Mouse (Mus musculus): ENCODE measurements at regions not wholly inside any gene's neighbourhood (a gene's known extent, or its start where the extent isn't known, plus 50 kb on each side); places are given as distances from the start of the nearest gene placed in this dataset.

GRCm38 (mm10) chr2:101165942-101166341 is 458.6 kb upstream of the Rag2 start:
- CTCF ChIA-PET, result interaction anchor here in 1 of 4 experiments (0.6 kb wide), 2 partner anchors 217 to 792 kb away, joined by 3 read pairs; no protein-coding TSS in a partner anchor

GRCm38 (mm10) chr2:101172806-101173205 is 451.7 kb upstream of the Rag2 start:
- POLR2A ChIA-PET, result no interaction called here

More at GRCm38 (mm10) chr2:101165942-101166341, 458.6 kb upstream of the Rag2 start:
- POLR2A ChIA-PET, result no interaction called here

GRCm38 (mm10) chr2:101175124-101175523 is 449.4 kb upstream of the Rag2 start:
- POLR2A ChIA-PET, result no interaction called here
- CTCF ChIA-PET, result no interaction called here

More at GRCm38 (mm10) chr2:101172806-101173205, 451.7 kb upstream of the Rag2 start:
- CTCF ChIA-PET, result no interaction called here

GRCm38 (mm10) chr2:101206637-101207036 is 417.9 kb upstream of the Rag2 start:
- ChIA-PET CTCF (no interaction called here), POLR2A (no interaction called here)

- ChIA-PET CTCF (no interaction called here), POLR2A (no interaction called here)
Measured at GRCm38 (mm10) chr2:101209136-101209535, 415.4 kb upstream of the Rag2 start.

- CTCF ChIA-PET, result no interaction called here
- POLR2A ChIA-PET, result no interaction called here
Measured at GRCm38 (mm10) chr2:101220759-101221158, 403.8 kb upstream of the Rag2 start.

GRCm38 (mm10) chr2:101242983-101243382 is 381.5 kb upstream of the Rag2 start:
- ChIA-PET POLR2A (no interaction called here), CTCF (no interaction called here)

- ChIA-PET CTCF (no interaction called here), POLR2A (no interaction called here)
Measured at GRCm38 (mm10) chr2:101247133-101247532, 377.4 kb upstream of the Rag2 start.

- POLR2A ChIA-PET, result no interaction called here
- CTCF ChIA-PET, result no interaction called here
Measured at GRCm38 (mm10) chr2:101252228-101252627, 372.3 kb upstream of the Rag2 start.

- ChIA-PET CTCF (no interaction called here), POLR2A (no interaction called here)
Measured at GRCm38 (mm10) chr2:101256464-101256863, 368.1 kb upstream of the Rag2 start.

GRCm38 (mm10) chr2:101263934-101264333 is 360.6 kb upstream of the Rag2 start:
- ChIA-PET POLR2A (no interaction called here), CTCF (no interaction called here)

GRCm38 (mm10) chr2:101266685-101267374 is 357.7 kb upstream of the Rag2 start:
- ChIA-PET CTCF (no interaction called here), POLR2A (no interaction called here)

- CTCF ChIA-PET, result interaction anchor here in 1 of 4 experiments (0.5 kb wide), 1 partner anchor 1147 kb away, joined by 3 read pairs; no protein-coding TSS in a partner anchor
- POLR2A ChIA-PET, result no interaction called here
Measured at GRCm38 (mm10) chr2:101274045-101274664, 350.4 kb upstream of the Rag2 start.

GRCm38 (mm10) chr2:101284886-101285285 is 339.6 kb upstream of the Rag2 start:
- POLR2A ChIA-PET, result no interaction called here
- CTCF ChIA-PET, result interaction anchor here in 2 of 4 experiments (0.6 to 0.7 kb wide), 2 partner anchors 243 to 1262 kb away, joined by 3 read pairs; no protein-coding TSS in a partner anchor

- POLR2A ChIA-PET, result interaction anchor here in 1 of 4 experiments (0.6 to 1.1 kb wide), 2 partner anchors 9 to 105 kb away, joined by 5 to 6 read pairs; no protein-coding TSS in a partner anchor
- CTCF ChIA-PET, result interaction anchor here (0.6 to 1.0 kb wide), 9 partner anchors 8 to 853 kb away, joined by 3 to 10 read pairs (median 3); no protein-coding TSS in a partner anchor
Measured at GRCm38 (mm10) chr2:101288119-101288518, 336.4 kb upstream of the Rag2 start.

- ChIA-PET CTCF (interaction anchor here in 3 of 4 experiments (0.7 to 1.5 kb wide), 10 partner anchors 9 to 341 kb away, joined by 3 to 6 read pairs (median 3); no protein-coding TSS in a partner anchor), POLR2A (interaction anchor here in 1 of 4 experiments (0.7 to 1.1 kb wide), 2 partner anchors 10 to 56 kb away, joined by 5 read pairs; no protein-coding TSS in a partner anchor)
Measured at GRCm38 (mm10) chr2:101289168-101289567, 335.4 kb upstream of the Rag2 start.

GRCm38 (mm10) chr2:101290738-101291137 is 333.8 kb upstream of the Rag2 start:
- POLR2A ChIA-PET, result interaction anchor here in 1 of 4 experiments (0.6 kb wide), 1 partner anchor 290 kb away, joined by 3 read pairs; no protein-coding TSS in a partner anchor

GRCm38 (mm10) chr2:101295678-101296368 is 328.7 kb upstream of the Rag2 start:
- ChIA-PET POLR2A (no interaction called here), CTCF (no interaction called here)

More at GRCm38 (mm10) chr2:101290738-101291137, 333.8 kb upstream of the Rag2 start:
- CTCF ChIA-PET, result no interaction called here

GRCm38 (mm10) chr2:101296369-101296682 is 328.2 kb upstream of the Rag2 start:
- ChIA-PET CTCF (no interaction called here), POLR2A (no interaction called here)

GRCm38 (mm10) chr2:101296778-101297177 is 327.7 kb upstream of the Rag2 start:
- ChIA-PET CTCF (no interaction called here), POLR2A (no interaction called here)

Measured in embryonic stem cell, embryonic (primary cell).